Mouse (Mus musculus): ENCODE results near the gene Crtc3. TPM values are rescaled to one million over a fixed set of nuclear protein-coding genes. Genes with fewer than 3 reads are reported as not detected.

Crtc3 gene
- polyA plus RNA-seq, 1 experiment from 2014 or later = 18.6 TPM

DNA sequence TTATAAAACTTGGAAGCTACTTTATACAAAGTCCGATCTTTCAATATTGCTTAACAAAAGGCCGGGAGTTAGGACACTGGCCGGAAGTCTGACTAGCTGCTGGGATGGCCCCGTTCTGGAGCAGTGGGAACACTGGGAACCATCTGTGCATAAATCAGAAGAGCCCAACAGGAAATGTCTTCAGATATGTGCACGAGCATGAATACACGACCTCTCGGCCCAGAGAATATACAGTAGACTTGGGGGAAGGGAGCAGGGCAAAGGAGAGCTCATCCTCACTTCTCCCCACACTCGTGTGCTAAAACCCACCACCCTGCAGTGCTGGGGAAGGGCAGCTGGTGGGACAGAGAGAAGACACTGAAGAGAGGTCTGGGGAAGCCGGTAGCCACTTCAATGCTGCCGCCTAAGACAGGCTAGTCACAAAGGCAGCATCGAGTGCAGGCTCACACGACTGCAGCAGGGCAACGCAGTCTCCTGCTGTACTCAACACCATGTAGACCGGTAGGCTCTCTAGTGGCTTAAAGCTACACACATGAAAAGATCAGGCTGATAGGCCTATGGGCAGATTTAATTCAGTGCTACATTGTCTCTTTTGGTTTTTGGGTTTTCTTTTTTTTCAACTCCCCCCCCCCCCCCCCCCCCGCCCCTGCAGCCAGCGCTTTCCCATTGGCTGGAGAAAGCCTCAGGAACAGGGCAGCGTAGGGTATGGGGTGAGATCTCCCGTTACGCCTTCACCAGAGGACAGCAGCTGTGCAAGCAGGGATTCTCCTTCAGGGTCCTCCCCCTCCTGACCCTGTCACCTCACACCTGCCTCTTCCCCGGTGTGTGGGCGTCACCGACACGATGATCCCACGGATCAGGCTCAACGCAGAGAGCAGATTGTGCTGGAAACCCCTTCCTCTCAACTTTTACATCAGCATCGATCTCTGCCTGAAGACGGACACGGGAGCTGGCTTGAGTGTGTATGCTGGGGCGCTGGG is 101.7 kb downstream of the Crtc3 start:
- Histone ChIP-seq H3K4me2 (peak overlapping the region; percentile 43), H3K4me3 (no peak overlapping the region; the same call in 1 of the 2 replicates), H3K4me1 (replicated peaks) (peaks cover 14% of the 10 kb centered on the region; the same call in 1 of the 2 replicates), H3K9me3 (no peaks in the 10 kb centered on the region), H3K36me3 (peaks cover 38% of the 10 kb centered on the region), H3K27me3 (no peaks in the 10 kb centered on the region), H3K27ac (replicated peaks) (peak overlapping the region; percentile 43; the same call in 1 of the 2 replicates), H3K9ac (peak overlapping the region; percentile 59)
- WGBS = 35% methylated on average over 29 of the region's 29 CpGs
- no peak for ATAC-seq (ENCODE audit: low read depth)

DNA sequence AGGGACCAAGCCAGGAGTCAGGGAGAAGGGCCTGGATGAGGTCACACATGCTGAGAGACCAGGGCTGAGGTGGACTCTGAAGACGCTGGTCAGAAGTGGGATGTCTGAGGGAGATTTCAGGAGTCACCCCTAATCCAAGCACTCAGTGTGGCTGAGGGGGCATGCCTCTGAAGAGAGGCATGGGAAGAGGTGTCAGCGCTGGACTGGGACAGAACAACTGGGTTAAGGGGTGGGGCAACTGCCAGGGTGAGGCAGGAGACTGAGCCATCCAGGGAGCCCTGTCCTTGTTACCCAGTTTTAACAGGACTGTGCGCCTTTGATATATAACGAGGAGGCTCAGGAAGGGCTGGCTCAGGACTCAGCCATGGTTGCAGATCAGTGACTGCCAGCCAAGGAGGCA is 102.5 kb downstream of the Crtc3 start:
- Histone ChIP-seq H3K27me3 (no peaks in the 10 kb centered on the region), H3K27ac (replicated peaks) (no peak overlapping the region), H3K4me1 (replicated peaks) (peaks cover 14% of the 10 kb centered on the region; the same call in 1 of the 2 replicates), H3K36me3 (peaks cover 30% of the 10 kb centered on the region), H3K4me2 (no peak overlapping the region), H3K9me3 (no peaks in the 10 kb centered on the region), H3K9ac (no peak overlapping the region), H3K4me3 (no peak overlapping the region)
- 71% methylated on average over 4 of the region's 4 CpGs for WGBS
- no peak for ATAC-seq (ENCODE audit: low read depth)

DNA sequence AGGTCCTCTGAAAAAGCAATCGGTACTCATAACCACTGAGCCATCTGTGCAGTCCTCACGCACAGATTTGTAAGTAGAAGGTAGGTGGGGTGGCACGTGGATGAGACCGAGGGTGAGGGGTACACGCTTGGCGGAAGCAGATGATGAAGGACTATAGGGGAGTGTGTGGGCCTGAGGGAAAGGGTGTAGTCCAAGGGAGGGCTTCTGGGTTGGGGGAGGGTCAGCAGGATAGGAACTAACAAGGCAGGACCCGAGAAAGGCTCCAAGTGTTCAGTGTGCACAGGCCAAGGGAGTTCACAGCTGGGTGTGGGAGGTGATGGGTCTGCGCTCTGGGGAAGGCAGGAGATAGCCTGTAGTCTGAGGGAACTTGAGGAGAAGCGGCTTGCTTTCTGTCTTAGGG is 103.3 kb downstream of the Crtc3 start:
- WGBS = 88% methylated on average over 9 of the region's 9 CpGs
- no peak for ATAC-seq (ENCODE audit: low read depth)
- H3K27me3 ChIP-seq = no peaks in the 10 kb centered on the region
- no peak overlapping the region for H3K4me3 ChIP-seq
- peaks cover 14% of the 10 kb centered on the region; the same call in 1 of the 2 replicates for H3K4me1 ChIP-seq (replicated peaks)
- H3K27ac ChIP-seq (replicated peaks) = no peak overlapping the region
- H3K4me2 ChIP-seq = no peak overlapping the region
- peaks cover 22% of the 10 kb centered on the region for H3K36me3 ChIP-seq
- no peak overlapping the region for H3K9ac ChIP-seq
- H3K9me3 ChIP-seq = no peaks in the 10 kb centered on the region

DNA sequence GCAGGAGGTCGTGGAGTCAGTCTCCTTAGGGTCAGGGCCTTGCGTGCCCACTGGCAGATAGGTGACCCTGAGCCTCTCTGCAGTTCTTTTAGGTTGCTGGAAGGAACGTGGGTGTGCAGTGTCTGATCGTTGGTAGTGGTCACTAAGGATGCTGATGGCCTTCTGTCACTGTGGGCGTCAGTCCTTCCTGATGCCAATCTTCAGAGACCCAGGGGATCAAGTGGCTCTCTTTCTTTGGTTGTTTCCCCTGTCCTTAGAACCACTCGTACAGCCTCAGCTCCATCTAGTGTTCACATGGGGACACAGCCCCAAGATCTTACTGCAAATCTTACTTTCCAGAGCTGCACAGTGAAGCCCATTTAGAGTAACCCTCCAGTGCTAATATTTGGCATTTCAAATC is 104.7 kb downstream of the Crtc3 start:
- Histone ChIP-seq H3K9me3 (no peaks in the 10 kb centered on the region), H3K36me3 (peaks cover 8% of the 10 kb centered on the region), H3K4me3 (no peak overlapping the region), H3K27ac (replicated peaks) (no peak overlapping the region), H3K27me3 (no peaks in the 10 kb centered on the region), H3K9ac (no peak overlapping the region), H3K4me2 (no peak overlapping the region), H3K4me1 (replicated peaks) (peaks cover 14% of the 10 kb centered on the region; the same call in 1 of the 2 replicates)
- WGBS = 40% methylated on average over 6 of the region's 6 CpGs
- ATAC-seq (ENCODE audit: low read depth) = peak; percentile 55; the same call in 1 of the 2 replicates

DNA sequence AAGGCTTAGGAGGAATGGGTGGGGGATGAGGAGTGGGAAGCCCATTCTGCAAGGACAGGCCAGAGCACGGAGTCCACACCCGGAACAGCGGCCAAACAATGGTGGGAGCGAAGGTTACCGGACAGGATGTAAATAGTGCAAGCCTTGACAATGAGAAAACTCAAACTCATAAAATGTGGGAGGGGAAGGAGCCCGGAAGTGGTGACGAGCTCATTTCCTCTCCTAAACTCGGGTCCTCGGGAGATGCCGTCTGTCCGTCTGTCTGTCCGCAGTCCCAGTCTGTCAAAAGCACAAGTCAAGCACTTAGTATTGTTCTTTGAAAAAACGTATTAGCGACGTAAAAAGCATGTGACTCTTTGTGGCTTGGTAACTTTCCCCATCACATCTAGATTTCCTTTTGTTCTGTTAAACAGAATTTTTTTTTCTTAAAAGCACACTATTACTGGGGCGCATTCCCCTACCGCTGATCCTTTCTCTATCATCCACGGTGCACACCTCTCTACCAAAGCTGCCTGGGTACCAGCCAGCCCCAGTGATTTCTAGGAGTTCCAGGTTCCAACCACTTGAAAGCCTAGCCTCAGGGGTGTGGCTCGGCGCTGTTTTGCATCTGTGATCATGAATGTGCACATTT is 105.7 kb downstream of the Crtc3 start:
- Histone ChIP-seq H3K9ac (no peak overlapping the region), H3K9me3 (no peaks in the 10 kb centered on the region), H3K4me1 (replicated peaks) (peaks cover 14% of the 10 kb centered on the region; the same call in 1 of the 2 replicates), H3K36me3 (no peaks in the 10 kb centered on the region), H3K27me3 (no peaks in the 10 kb centered on the region), H3K4me3 (no peak overlapping the region), H3K27ac (replicated peaks) (no peak overlapping the region), H3K4me2 (0 out of 2 replicates have a peak overlapping the region, but pooled peaks have one; percentile 2)
- 58% methylated on average over 20 of the region's 20 CpGs for WGBS
- ATAC-seq (ENCODE audit: low read depth) = no peak

DNA sequence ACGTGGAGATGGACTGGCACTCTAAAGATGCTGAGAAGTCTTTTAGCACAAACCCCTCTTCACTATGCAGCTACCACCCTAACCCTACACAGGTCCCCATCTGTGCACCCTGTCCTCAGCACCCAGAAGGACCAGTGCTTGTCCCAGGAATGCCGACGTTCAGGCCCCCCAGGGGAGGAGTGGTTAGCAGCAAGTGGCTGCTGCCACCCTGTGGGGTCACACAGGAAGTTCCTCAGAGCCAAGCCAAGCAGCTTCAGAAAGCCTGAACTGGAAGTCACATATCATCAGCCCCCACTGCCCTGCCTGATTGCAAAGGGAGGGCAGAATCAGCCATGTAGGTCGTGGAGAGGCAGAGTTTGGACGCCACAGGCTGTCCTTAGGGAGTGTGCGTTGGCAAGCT is 108.3 kb downstream of the Crtc3 start:
- no peak overlapping the region for H3K4me3 ChIP-seq
- no peaks in the 10 kb centered on the region for H3K36me3 ChIP-seq
- H3K27me3 ChIP-seq = no peaks in the 10 kb centered on the region
- 32% methylated on average over 6 of the region's 6 CpGs for WGBS
- no peak overlapping the region for H3K4me2 ChIP-seq
- no peak overlapping the region for H3K27ac ChIP-seq (replicated peaks)
- H3K9ac ChIP-seq = no peak overlapping the region
- H3K4me1 ChIP-seq (replicated peaks) = no peaks in the 10 kb centered on the region; the same call in 1 of the 2 replicates
- H3K9me3 ChIP-seq = no peaks in the 10 kb centered on the region
- no peak for ATAC-seq (ENCODE audit: low read depth)

DNA sequence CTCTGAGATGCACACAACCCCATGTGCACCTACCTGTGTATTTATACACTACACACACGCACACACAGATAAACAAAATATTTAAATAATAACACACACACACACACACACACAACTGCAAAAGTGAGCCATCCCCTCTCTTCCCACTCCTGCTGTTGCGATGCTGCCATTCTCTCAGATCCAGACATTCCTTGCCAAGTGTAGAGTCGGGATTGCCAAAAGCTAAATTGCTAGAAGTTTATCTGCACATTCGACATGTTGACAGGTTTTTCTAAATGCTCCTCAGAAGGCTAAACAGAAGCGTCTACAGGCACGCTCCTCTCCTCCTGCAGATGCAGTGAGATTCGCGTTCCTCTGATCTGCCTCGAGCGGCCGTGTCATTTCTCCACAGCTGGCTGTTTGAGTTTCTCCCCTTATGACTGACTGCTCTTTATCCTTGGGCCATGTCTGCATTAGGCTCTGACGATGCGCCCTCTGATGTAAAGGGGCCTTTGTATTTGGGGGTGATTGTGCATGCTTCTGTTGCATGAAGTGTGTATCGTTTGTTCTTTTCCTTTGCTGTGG is 111.2 kb downstream of the Crtc3 start:
- H3K9me3 ChIP-seq = no peaks in the 10 kb centered on the region
- H3K4me3 ChIP-seq = no peak overlapping the region
- ATAC-seq (ENCODE audit: low read depth) = no peak
- no peak overlapping the region for H3K9ac ChIP-seq
- no peaks in the 10 kb centered on the region for H3K4me1 ChIP-seq (replicated peaks)
- H3K27me3 ChIP-seq = no peaks in the 10 kb centered on the region
- 72% methylated on average over 14 of the region's 14 CpGs for WGBS
- H3K36me3 ChIP-seq = no peaks in the 10 kb centered on the region
- H3K27ac ChIP-seq (replicated peaks) = no peak overlapping the region
- H3K4me2 ChIP-seq = no peak overlapping the region

DNA sequence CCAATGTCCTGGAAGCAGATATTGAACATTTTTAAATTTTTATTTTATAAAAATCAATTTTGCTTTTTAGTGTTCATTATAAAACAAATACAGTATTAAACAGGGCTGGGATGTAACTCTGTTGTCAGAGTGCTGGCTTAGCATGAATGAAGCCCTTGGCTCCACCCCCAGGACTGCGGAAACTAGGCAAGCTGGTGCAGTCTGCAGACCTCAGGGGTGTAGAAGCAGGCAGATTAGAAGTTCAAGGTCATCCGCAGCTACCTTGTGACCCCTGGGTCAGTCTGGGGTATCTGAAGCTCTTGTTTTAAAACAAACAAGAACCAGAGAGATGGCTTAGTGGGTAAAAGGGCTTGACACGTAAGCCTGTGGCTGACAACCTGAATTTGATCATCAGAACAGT is 112.1 kb downstream of the Crtc3 start:
- Histone ChIP-seq H3K27ac (replicated peaks) (no peak overlapping the region), H3K4me3 (no peak overlapping the region), H3K9me3 (no peaks in the 10 kb centered on the region), H3K36me3 (no peaks in the 10 kb centered on the region), H3K9ac (no peak overlapping the region), H3K4me2 (no peak overlapping the region), H3K4me1 (replicated peaks) (no peaks in the 10 kb centered on the region), H3K27me3 (no peaks in the 10 kb centered on the region)
- 83% methylated on average over 3 of the region's 3 CpGs for WGBS
- no peak for ATAC-seq (ENCODE audit: low read depth)

DNA sequence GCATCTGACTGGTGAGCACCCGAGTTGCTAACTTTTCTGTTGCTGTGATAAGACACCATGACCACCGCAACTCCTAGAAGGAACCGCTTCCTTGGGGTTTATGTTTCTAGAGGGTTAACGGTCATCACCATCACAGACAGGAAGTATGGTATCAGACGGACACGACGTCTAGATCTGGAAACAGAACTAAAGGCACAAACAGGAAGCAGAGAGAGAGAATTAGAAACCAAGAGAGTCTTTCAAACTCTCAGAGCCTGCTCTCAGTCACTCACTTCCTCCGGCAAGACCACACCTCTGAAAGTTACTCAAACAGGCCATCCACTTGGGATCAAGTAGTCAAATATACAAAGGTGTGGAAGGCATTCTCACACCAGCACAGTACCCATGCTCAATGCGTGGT is 112.9 kb downstream of the Crtc3 start:
- Histone ChIP-seq H3K36me3 (no peaks in the 10 kb centered on the region), H3K4me1 (replicated peaks) (no peaks in the 10 kb centered on the region), H3K27me3 (no peaks in the 10 kb centered on the region), H3K4me3 (no peak overlapping the region), H3K4me2 (no peak overlapping the region), H3K9ac (no peak overlapping the region), H3K9me3 (no peaks in the 10 kb centered on the region), H3K27ac (replicated peaks) (no peak overlapping the region)
- 85% methylated on average over 9 of the region's 9 CpGs for WGBS
- ATAC-seq (ENCODE audit: low read depth) = no peak

DNA sequence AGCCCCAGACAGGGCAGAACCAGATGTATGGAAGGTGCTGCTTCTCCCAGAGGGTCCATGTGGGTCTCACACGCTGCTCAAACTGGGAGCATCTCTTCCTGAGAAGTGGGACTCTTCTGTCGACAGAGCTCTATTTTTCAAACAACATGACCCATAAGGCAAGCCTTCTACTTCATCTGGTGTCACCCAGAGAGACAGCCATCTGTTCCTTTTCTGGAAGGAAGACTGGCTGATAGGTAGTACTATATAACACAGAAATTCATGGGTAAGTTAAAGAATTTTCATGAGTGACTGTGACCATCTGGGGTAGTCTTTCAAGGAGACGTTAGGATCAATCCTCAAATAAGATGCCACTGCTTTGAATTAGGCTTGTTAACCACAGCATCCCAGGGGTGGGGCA is 115.6 kb downstream of the Crtc3 start:
- Histone ChIP-seq H3K9ac (no peak overlapping the region), H3K36me3 (no peaks in the 10 kb centered on the region), H3K4me3 (no peak overlapping the region), H3K27me3 (no peaks in the 10 kb centered on the region), H3K4me1 (replicated peaks) (no peaks in the 10 kb centered on the region), H3K4me2 (no peak overlapping the region), H3K27ac (replicated peaks) (no peak overlapping the region), H3K9me3 (no peaks in the 10 kb centered on the region)
- WGBS = 66% methylated on average over 3 of the region's 3 CpGs
- ATAC-seq (ENCODE audit: low read depth) = no peak

DNA sequence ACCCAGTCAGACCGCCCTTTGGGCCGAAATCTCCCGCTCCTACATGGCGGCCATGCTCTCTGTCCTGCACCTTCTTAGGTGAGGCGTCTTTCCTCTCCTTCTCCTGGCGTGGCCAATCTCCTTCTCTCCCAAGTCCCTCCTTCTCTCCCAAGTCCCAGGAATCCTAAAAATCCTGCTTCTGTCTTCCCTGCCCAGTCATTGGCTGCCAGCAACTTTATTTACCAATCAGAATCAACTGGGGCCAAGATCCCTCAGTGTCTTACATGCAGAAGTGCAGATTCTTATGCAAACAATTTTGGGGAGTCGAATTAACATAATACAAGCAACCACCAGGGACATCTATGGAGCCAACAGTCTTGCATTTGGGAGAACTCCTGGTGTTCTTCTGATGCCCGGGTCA is 120.7 kb downstream of the Crtc3 start:
- no peak for ATAC-seq (ENCODE audit: low read depth)
- WGBS = 83% methylated on average over 8 of the region's 8 CpGs
- H3K9ac ChIP-seq = no peak overlapping the region
- no peak overlapping the region for H3K27ac ChIP-seq (replicated peaks)
- no peaks in the 10 kb centered on the region for H3K9me3 ChIP-seq
- H3K4me1 ChIP-seq (replicated peaks) = no peaks in the 10 kb centered on the region
- no peaks in the 10 kb centered on the region for H3K27me3 ChIP-seq
- H3K4me2 ChIP-seq = no peak overlapping the region
- no peak overlapping the region for H3K4me3 ChIP-seq
- H3K36me3 ChIP-seq = no peaks in the 10 kb centered on the region

DNA sequence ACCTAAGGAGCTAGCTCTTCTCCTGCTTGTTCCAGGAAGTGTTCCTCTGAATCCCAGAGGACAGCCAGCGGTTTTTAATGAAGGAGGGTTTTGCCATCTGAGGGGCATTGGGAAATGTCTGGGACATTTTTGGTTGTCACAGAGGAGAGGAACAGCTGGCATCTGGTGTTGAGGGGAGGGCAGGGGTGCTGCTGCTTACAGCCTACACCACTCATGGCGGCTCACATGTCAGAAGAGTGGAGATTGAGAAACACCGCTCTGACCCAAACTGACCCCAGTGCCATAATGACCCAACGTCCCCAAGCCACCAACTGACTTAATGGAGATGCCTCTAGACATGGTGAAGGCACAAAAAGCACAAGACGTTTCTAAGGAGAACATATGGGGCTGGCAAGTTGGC is 126.7 kb downstream of the Crtc3 start:
- no peak overlapping the region for H3K4me2 ChIP-seq
- 0 out of 2 replicates have a peak, but pooled peaks cover 7% of the 10 kb centered on the region for H3K4me1 ChIP-seq (replicated peaks)
- H3K9ac ChIP-seq = no peak overlapping the region
- no peaks in the 10 kb centered on the region for H3K9me3 ChIP-seq
- H3K27me3 ChIP-seq = no peaks in the 10 kb centered on the region
- no peak for ATAC-seq (ENCODE audit: low read depth)
- 79% methylated on average over 5 of the region's 5 CpGs for WGBS
- H3K4me3 ChIP-seq = no peak overlapping the region
- no peak overlapping the region for H3K27ac ChIP-seq (replicated peaks)
- no peaks in the 10 kb centered on the region for H3K36me3 ChIP-seq

Measured in neural tube, embryonic 13.5 days (tissue).